Mouse (Mus musculus) ovary, postnatal 14 days (tissue): Measurements from ENCODE around the gene Birc5.

Source experiments
- DNase-seq: peaks from one replicate; pipeline ENCODE4 v3.0.0; 2022; ENCODE audit warnings: low spot score

The Birc5 gene

DNA sequence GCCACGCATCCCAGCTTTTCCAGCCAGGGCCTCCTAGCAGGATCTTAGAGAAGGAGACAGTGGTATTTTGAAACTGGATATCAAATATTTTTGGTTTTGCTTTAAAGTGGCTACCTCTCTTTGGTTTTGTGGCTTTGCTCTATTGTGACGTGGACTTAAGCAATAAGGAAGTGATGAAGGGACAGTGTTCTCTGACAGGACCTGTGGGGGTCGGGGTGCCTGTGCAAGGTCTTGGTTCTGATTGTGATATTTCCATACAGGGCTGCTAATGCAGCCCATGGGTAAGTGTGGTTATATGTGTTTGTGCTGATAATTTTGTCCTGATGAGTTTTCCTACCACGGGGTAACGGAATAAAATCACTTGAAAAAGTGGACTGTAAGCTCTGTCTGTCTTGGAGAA lies 6.3 kb downstream of the Birc5 start:
- no peak for DNase-seq

DNA sequence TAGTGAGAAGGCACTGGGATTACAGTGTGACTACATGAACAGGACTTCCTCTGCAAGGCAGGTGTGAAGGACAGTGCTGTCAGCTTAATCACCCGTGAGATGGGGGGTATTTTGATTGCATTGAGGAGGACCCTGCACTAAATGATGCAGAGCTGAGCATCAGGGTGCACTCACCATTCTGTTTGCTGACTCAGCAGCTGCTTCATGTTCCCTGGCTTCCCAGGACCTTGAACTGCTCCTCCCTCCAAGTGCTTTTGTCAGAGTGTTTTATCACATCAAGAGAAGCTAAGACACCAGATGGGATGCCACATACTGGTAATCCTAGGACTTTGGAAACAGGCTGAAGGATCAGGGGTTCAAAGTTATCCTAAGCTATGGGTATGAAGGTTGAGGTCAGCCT lies 6.9 kb downstream of the Birc5 start:
- DNase-seq, result no peak

DNA sequence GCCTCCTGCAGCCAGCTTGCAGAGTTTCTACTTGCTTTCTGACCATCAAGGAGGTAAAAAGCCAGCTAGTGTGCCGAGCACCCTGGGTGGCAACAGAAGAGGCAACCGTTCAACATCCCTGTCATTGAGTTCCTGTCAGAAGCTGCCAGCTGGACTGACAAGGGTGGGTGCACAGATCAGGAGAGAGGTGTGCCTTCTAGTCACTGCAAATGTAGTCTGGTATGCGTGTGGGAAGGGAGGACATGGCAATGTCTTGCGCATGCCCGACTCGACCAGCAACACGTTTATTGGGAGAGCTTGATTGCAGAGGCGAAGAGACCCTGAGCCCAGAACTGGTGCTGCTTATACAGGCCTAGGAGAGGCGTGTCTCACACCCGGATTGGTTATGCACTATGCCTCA lies 8.4 kb downstream of the Birc5 start:
- DNase-seq, result no peak

DNA sequence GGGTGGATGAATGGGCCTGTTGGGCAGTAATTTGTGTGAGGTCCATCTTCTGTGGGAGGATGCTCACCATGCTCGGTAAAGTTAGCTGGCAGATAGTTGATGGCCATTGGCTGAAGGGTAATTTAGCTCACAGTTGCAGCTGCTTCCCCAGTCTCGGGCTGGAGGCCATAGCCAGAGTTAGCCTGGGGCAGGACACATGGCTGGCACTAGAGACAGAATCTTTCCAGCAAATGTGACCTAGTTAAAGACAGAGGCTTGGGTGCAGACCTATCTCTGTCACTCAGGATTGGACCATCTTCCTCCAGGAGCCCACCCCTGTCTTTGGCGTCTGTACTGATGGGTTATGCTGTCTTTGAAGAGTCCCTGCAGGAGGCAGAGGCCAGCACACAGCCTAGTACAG lies 9.3 kb downstream of the Birc5 start:
- DNase-seq, result no peak

DNA sequence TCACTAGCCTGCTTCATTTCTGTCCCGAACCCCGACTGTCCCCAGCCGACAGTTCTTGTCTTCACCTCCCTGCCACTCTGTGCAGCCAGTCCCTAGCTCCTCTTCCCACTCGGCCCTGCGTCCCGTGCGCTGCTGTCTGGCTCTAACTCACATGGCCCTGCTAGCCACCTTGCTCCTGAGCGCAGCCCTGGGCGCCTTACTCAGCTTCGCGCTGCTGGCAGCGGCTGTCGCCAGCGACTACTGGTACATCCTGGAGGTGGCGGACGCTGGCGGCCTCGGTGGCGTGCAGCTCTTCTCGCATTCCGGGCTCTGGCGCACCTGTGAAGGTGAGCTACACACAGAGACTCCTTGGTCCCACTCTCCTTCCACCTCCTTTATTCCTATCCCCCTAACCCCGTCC lies 11.6 kb downstream of the Birc5 start, which contains the start of gene Tmem235:
TSS of gene Tmem235 (plus strand) at position 152 of the 400 bp plus-strand sequence.
- DNase-seq, result no peak

DNA sequence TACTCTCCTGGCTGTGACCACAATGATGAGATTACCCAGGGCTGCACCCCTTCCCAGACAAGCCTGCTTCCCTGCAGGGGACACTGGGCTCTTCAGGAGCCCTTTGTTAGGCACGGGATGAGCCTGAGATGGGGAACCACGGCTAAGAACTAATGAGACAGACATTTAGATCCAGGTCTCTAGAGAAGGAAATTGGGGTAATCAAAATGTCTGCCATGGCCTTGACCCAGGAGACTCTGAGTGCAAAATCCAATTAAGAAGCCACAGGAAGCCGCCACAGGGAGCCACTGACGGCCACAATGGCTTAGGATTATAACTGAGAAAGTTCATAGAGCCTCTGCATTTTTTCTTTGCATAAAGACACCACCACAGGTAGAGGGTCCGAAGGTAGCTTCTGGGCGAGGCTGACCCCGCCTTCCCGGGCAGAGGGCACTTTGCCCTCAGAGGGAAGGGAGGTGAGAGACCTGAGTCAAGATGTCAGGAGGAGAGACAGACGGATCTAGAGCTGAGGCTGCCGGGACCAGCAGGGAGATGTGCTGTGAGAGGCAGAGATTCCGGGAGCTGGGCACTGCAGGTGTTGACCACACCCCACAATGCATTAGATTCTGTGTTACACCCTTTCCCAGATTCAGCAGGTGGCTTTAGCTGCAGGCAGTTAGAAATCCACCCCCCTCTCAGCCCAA lies 14.3 kb downstream of the Birc5 start:
- DNase-seq, result no peak

DNA sequence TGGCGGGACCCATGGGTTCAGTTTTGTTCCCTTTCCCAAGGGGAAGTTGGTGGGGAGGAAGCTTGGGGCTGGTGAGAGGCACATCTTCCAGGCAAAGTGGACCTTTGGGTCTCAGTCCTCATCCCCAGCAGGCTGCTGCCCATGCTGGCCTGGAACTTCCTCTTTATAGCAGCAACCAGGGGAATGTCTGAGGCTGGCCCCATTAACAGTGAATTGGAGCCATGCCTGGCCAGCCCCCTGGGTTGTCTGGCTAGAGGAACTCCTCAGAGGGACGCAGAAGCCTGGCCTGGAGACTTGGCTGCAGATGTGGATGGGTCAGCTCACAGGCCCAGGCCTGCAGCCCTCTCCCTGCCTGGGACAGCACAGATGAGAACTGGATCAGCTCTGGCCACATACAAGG lies 15.8 kb downstream of the Birc5 start:
- no peak for DNase-seq

DNA sequence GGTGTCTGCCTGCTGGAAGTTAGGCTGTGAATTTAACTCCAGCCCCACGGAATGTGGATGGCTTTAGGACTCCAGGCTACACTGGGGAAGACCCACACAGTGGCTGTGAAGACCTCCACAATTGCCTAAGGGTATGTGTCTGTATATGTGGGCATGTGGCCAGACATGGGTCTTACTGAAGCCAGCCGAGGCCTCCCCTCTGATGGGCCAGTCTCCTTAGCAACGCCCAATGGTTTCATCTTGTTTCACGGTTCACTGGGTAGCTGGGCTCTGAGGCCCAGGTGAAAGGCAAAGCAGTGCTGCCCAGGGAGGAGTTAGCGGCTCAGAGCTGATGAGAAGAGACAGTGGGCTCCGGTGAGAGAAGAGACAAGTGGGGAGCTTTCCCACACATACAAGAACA lies 16.9 kb downstream of the Birc5 start:
- no peak for DNase-seq

DNA sequence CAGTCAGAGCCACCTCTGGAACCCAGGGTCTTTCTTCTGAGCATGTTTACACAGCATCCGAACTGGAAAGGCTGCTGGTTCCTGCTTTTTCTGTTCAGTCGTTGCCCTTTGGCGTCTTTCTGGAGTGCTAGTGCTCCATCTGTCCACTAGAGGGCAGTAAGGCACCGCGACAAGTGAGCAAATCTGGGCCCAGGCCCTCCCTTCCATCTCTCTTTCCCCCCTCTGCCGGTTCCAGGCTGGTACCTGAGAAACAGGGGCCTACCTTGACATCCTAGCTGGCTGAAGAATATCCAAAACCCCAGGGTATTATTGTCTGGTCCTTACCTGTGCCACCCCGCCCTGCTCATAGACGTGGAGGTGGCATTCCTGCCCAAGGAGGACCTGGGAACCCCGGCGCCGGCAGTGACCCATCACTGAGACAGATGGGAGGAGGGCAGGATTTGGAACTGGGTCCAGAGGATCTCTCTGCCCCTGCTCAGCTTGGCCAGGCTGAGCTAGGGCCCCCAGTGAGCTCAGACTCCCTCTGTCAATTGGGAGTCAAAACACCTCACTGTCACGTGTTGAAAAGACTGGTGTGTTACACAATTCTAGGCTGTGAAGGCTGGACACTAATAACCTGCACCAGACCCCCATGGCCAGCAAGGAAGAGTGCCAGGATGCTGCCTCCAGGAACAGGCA lies 21.8 kb downstream of the Birc5 start:
- DNase-seq, result peak; percentile 69

DNA sequence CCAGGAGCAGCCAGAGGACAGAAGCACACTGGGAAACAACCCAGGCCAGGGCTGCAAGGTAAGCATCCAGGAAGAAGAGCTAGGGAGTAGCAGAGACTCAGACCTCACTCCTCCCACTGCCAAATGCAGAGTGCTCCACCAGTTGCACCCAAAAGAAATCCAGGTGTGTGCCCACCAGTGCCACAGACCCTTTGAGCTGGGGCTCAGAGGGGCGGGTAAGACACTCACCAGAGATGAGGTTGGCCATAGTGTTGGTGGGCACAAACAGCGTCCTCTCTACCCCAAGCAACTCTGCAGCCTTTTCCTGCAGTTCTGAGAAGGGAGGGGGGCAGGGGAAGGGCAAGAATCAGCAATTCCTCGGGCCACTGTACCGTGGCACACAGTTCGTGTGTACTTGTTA lies 22.3 kb downstream of the Birc5 start:
- DNase-seq, result no peak

DNA sequence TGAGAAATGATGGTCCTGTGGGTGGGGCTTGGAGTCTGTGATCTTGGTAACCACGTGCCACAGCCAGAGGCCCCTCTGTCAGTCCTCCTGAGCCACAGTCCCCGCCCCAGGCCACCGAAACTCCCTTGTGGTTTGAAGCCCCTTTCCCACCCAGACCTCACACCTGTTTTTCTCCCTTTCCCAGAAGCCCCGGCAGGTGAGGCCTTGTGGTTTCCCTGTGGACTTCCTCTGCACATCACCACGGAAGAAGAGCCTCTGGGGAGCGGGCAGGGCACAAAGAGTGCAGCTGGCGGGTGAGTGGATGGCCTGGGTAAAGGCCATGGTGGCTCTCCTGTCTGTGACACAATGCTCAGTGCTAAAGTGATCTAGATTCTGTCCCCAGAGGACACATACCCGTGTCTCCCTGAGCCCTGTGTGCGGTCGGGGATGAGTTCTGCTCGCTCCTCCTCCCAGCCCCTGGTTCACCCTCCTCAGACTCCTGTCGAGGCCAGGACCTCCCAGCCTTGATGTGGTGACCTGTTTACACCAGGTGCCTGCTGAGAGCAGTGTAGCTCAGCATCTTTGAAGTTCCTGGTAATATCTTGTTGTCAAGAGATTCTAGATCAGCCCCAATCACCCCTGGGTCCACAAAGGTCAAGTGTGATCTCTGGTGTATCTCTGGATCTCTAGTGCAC lies 23.0 kb downstream of the Birc5 start:
- no peak for DNase-seq

DNA sequence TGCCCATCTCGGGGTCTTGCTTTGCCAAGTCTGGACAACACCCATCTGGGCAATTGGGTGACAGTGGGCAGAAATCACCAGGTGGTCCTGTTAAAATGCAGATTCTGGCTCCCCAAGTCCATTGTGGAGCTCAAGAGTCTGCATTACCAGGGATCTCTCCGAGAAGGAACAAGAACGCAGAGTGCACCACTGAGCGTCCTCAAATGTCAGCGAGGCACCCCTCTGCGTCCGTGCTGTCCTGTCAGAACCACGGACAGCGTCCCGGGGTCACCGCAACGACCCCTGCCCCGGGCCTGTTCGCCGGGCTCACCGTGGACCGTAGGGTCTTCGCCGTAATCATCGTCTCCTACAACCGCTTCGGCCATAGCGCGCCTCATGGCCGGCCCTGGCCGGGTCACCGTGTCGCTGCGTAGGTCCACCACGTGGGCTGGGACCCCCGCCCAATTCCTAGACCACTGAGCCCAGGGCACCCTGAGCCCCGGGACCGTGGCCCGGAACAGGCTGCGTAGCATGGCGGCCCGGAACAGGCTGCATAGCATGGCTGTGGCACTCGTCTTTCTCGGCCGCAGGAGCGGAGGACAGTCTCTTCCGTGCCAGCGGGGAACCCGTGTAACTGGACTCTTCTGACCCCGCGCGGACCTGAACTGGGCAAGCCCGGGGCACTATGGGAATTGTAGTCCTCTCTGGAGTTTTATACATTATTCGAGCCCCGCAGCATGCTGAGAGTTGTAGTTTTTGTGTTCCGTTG lies 24.0 kb downstream of the Birc5 start, which contains the start of gene Tha1:
TSS of gene Tha1 (minus strand) at position 621 of the 748 bp plus-strand sequence.
- no peak for DNase-seq

DNA sequence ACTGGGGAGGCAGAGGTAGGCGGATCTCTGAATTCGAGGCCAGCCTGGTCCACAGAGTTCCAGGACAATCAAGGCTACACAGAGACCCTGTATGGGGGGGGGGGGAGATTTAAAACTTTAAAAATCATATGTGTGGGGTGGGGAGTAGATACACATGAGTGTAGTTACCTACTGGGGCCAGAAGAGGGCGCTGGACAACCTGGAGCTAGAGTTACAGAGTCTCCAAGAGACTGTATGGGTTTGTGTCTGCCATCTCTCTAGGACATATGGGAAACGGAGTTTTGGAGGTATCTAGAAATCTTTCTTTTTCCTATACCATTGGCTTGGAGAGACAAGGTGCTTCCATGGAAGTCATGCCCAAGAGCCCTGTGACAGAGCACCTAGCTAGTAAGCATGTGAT lies 25.4 kb downstream of the Birc5 start:
- no peak for DNase-seq

DNA sequence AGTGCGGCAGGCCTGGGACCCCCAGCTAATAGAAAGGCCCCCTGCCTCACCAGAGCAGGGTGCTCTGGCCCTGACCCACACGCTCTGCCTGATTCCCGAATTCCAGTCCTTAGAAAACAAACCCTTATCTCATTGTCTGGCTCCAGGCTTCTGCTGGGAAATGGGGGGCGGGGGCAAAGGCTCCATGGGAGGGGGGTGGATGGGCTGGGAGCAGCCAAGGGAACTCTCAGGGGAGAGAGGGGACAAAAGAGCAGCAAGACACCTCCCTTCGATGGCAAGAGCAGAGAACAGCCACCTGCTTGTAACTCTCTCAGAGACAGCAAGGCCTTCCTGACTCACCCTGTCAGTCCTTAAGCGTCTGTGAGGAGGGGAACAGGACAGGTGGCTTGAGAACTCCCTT lies 26.6 kb downstream of the Birc5 start:
- no peak for DNase-seq

DNA sequence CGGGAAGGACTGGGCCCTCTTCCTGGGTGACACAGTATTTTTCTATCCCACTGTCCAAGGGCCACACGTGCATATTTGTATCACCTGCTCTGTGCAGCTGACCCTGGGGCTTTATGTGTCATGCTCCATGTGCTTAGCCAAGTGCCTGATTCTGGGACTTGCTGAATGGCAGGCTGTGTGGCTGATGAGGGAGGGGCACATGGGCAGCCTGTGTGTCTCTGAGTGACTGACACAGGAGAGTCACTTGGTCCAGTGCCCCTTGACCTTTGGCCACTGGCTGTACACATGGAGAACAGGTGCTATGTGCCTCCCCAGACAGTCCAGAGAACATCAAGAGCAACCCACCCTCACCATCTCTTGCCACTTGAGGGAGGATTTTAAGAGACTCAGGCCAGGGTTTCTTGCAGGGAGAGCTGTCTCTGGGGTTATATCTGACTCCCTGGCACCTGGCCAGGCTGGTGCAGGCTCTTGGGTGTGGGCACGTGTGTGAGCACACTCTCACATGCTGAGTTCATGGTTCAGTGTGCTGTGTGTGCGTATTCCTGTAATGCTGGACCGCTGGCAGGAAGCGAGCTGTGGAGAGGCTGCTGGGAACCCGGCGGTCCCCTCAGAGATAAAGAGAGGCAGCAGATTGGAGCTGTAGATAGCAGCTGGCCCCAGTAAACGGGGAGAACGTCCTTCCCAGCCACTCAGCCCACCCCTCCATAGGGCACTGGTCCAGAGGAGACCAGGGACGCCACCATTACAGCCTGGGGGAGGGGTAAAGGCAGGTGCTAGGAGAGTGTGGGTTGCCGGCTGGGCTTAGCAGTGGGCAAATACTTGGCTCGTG lies 29.1 kb downstream of the Birc5 start:
- DNase-seq, result no peak

DNA sequence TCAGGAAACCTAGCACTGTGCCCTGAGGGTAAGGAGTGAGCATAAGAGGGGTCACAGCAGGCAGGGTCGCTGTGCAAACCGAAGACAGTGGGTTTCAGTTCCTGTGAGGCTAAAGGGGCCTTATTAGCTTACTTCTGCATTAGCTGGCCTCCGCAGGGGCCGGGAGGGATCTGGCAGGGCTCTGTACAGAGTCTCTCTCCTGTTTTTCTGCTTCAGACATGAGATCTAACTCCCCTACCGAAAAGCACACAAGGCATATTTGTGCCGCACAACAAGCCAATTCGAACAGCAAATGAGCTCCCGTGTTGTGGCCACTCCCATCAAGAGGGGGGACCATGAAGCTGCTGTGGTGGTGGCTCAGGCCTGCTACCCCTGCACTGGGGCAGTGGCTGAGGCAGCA lies 29.8 kb downstream of the Birc5 start:
- no peak for DNase-seq

DNA sequence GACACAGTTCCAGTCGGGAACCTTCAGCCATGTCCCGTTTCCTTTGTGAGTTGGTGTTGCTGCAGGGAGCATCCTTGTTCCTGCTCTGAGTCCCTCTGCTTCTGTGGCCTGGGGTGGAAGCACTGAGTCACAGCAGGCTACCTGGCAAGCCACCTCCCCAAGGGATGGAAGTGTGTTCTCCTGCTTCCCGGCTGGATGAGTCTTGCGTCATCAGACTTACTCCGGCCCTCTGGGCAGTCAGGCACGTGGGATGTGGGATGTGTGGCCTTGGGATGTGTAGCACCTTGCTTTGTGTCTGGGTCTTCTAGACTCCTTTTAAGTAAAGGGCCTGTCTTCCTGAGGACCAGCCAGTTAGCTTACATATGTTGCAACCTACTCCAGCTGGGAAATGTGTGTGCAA lies 30.6 kb downstream of the Birc5 start:
- no peak for DNase-seq

DNA sequence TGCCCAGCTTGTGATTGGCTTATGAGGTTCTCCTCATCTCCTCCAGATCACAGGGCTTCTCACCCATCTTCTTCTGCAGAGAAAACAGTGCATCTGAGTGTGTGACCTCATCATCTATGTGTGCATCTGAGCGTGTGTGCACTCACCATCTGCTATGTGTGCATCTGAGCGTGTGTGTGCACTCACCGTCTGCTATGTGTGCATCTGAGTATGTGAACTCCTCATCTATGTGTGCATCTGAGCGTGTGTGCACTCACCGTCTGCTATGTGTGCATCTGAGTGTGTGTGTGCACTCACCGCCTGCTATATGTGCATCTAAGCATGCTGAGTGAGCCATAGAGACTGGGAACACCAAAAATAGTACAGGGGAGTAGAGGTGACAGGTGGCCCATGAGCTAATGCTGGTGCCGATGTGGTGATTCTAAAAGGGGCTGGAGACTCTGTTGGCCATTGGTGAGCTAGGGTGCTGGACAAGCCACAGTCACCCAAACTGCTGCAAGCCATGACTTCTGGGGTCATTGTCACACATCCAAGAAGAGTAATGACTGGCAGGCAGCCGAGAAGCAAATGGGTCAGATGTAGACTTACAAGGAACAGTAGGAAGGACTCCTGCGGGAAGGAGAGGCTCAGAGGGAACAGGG lies 31.4 kb downstream of the Birc5 start:
- DNase-seq, result no peak

DNA sequence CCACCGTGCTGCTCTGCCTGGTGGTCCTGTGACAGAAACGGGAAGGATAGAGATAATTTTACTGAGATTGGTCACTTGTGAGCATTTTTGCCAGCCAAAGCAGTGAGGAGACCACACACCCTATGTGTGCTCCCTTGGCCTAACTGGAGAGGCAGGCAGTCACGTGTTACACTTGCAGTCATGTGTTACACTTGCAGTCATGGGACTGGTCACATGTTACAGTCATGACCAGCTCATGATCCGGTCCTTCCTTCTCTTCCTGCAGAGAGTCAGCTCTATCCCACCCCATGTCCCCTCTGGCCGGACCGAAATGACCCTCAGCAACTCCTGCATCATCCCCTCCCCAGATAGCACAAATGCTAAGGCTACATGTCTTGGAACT lies 31.9 kb downstream of the Birc5 start:
- DNase-seq, result no peak

DNA sequence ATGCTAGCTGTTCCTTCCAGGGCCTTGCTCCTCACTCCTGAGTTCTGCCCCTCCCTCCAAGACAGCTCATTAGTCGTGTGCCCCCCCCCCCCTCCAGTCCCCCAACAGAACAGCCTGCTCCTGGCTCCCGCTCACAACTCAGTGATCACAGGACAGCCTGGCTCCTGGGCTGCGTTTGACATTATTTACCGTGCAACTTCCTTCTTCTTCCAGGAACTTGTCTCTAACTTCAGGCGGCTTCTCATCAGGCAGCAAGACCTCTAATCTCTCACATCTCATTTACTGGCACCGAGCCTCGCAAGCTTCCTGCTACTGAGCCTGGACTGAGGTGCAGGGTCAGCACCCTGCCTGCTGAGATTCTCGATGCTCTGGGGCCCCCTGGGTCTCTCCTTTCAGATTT lies 32.7 kb downstream of the Birc5 start:
- DNase-seq, result no peak

DNA sequence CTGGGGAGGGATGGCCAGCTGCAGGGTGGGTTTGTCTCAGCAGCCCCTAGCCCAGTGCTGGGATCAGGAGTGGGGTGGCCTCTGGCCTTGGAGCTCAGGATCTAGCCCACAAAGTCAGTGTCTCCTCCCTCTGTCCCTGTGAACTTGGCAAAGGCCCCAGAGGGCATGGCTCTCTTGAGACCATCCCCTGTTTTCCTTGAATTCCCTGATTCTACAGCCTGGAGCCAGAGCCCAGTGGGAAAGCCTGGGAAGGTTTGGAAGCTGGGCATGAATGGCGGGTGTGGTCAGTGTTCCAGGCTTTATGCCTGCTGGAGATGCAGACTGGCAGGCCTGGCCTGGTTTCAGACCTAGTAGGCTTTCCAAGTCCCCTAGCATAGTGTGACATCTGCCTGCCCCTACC lies 33.2 kb downstream of the Birc5 start:
- no peak for DNase-seq
